Mouse (Mus musculus) embryonic facial prominence, embryonic 13.5 days (tissue): ENCODE data around the gene Alox5ap. TPM values are rescaled to one million over a fixed set of nuclear protein-coding genes. Genes with fewer than 3 reads are reported as not detected.

Source experiments
- ATAC-seq: fragments of 200-750 bp; cut with Nextera tagmentation; 2 replicates; pipeline ENCODE4 v1.8.0; 2017; ENCODE audit warnings: low read depth; ENCODE audit not compliant: insufficient number of reproducible peaks, insufficient read depth, low FRiP score, low TSS enrichment
- H3K27ac ChIP-seq: fragments of 300-500 bp; sonication (generic); 2 replicates; pipeline ENCODE4 v1.5.1; 2015; ENCODE audit warnings: moderate library complexity, mild to moderate bottlenecking, inconsistent platforms
- H3K27me3 ChIP-seq: fragments of 300-500 bp; sonication (generic); 2 replicates; pipeline ENCODE4 v1.6.1; 2015; ENCODE audit warnings: mild to moderate bottlenecking, inconsistent platforms
- H3K36me3 ChIP-seq: fragments of 300-500 bp; sonication (generic); 2 replicates; pipeline ENCODE4 v1.6.1; 2015; ENCODE audit warnings: mild to moderate bottlenecking, inconsistent platforms
- H3K4me1 ChIP-seq: fragments of 300-500 bp; sonication (generic); 2 replicates; pipeline ENCODE4 v1.6.1; 2015; ENCODE audit warnings: inconsistent platforms
- H3K4me2 ChIP-seq: fragments of 300-500 bp; sonication (generic); 2 replicates; pipeline ENCODE4 v1.6.1; 2015; ENCODE audit warnings: moderate library complexity, mild to moderate bottlenecking, inconsistent platforms
- H3K4me3 ChIP-seq: fragments of 300-500 bp; sonication (generic); 2 replicates; pipeline ENCODE4 v1.5.1; 2015; ENCODE audit warnings: mild to moderate bottlenecking, inconsistent platforms
- H3K9ac ChIP-seq: fragments of 300-500 bp; sonication (generic); 2 replicates; pipeline ENCODE4 v1.6.1; 2015; ENCODE audit warnings: mild to moderate bottlenecking, inconsistent platforms
- H3K9me3 ChIP-seq: fragments of 300-500 bp; sonication (generic); 2 replicates; pipeline ENCODE4 v1.6.1; 2016; ENCODE audit warnings: inconsistent platforms
- WGBS: fragments of 180-500 bp; shearing (Covaris S2); methylation state at CpG from one replicate; pipeline ENCODE4 v1.1.7; 2015; ENCODE audit warnings: mixed read lengths; 5-methylcytosine and 5-hydroxymethylcytosine counted together
- polyA plus RNA-seq: library from polyadenylated mRNA; unstranded; fragments of >200 nt; fragmentation: Nextera tagmentation; extraction: Ambion mirVana; gene quantifications from 2 replicates; pipeline ENCODE4 v1.2.1, GENCODE M21; 2015

The Alox5ap gene
- polyA plus RNA-seq: 10.4 TPM in 2 replicates

GRCm38 (mm10) chr5:149264405-149264804 lies at the start of gene Alox5ap:
Gene Alox5ap (plus strand): TSS chr5:149264767.
- Histone ChIP-seq H3K4me1 (peaks cover 2% of the 10 kb centered on the region), H3K9me3 (no peaks in the 10 kb centered on the region), H3K27me3 (no peaks in the 10 kb centered on the region), H3K4me2 (no peak within 1 kb of the TSS), H3K36me3 (no peaks in the 10 kb centered on the region), H3K27ac (no peak within 1 kb of the TSS), H3K9ac (no peak within 1 kb of the TSS), H3K4me3 (no peak within 1 kb of the TSS)
- 33% methylated on average over 4 of the region's 4 CpGs for WGBS
- ATAC-seq: no peak

- 99% methylated on average over 7 of the region's 7 CpGs for WGBS
- Histone ChIP-seq H3K27me3 (no peaks in the 10 kb centered on the region), H3K9ac (no peak overlapping the region)
Observed at GRCm38 (mm10) chr5:149215540-149215939, 49.0 kb upstream of the Alox5ap start.

GRCm38 (mm10) chr5:149217524-149218357 lies 46.8 kb upstream of the Alox5ap start:
- Histone ChIP-seq H3K4me3 (no peak overlapping the region), H3K36me3 (peaks cover 52% of the 10 kb centered on the region), H3K9ac (no peak overlapping the region), H3K27me3 (no peaks in the 10 kb centered on the region), H3K4me1 (no peaks in the 10 kb centered on the region), H3K27ac (no peak overlapping the region), H3K4me2 (no peak overlapping the region), H3K9me3 (no peaks in the 10 kb centered on the region)
- ATAC-seq: no peak
- WGBS: 79% methylated on average over 6 of the region's 6 CpGs

More at GRCm38 (mm10) chr5:149215540-149215939, 49.0 kb upstream of the Alox5ap start:
- Histone ChIP-seq H3K36me3 (peaks cover 72% of the 10 kb centered on the region), H3K9me3 (no peaks in the 10 kb centered on the region), H3K4me3 (no peak overlapping the region), H3K27ac (no peak overlapping the region), H3K4me1 (no peaks in the 10 kb centered on the region), H3K4me2 (no peak overlapping the region)
- no peak for ATAC-seq

- ATAC-seq: no peak
- no peak overlapping the region for H3K9ac ChIP-seq
- H3K27ac ChIP-seq: no peak overlapping the region
- peaks cover 35% of the 10 kb centered on the region for H3K36me3 ChIP-seq
- 85% methylated on average over 3 of the region's 3 CpGs for WGBS
- H3K9me3 ChIP-seq: no peaks in the 10 kb centered on the region
- H3K4me3 ChIP-seq: no peak overlapping the region
- peaks cover 8% of the 10 kb centered on the region for H3K4me1 ChIP-seq
- no peaks in the 10 kb centered on the region for H3K27me3 ChIP-seq
- H3K4me2 ChIP-seq: no peak overlapping the region
Observed at GRCm38 (mm10) chr5:149219493-149219892, 45.1 kb upstream of the Alox5ap start.

- Histone ChIP-seq H3K9ac (no peak overlapping the region), H3K27ac (no peak overlapping the region), H3K27me3 (no peaks in the 10 kb centered on the region), H3K4me2 (no peak overlapping the region), H3K9me3 (no peaks in the 10 kb centered on the region), H3K4me1 (peaks cover 20% of the 10 kb centered on the region), H3K36me3 (peaks cover 16% of the 10 kb centered on the region), H3K4me3 (no peak overlapping the region)
- WGBS: 91% methylated on average over 4 of the region's 4 CpGs
- no peak for ATAC-seq
Observed at GRCm38 (mm10) chr5:149221355-149221754, 43.2 kb upstream of the Alox5ap start.

- H3K27ac ChIP-seq: no peak overlapping the region
Observed at GRCm38 (mm10) chr5:149224666-149225065, 39.9 kb upstream of the Alox5ap start.

GRCm38 (mm10) chr5:149228700-149229618 lies 35.6 kb upstream of the Alox5ap start:
- WGBS: 3% methylated on average over 55 of the region's 55 CpGs
- Histone ChIP-seq H3K9ac (peak overlapping the region; percentile 62), H3K4me1 (peaks cover 17% of the 10 kb centered on the region), H3K9me3 (no peaks in the 10 kb centered on the region), H3K36me3 (no peaks in the 10 kb centered on the region), H3K4me3 (peak overlapping the region; percentile 47), H3K4me2 (peak overlapping the region; percentile 53), H3K27me3 (no peaks in the 10 kb centered on the region), H3K27ac (peak overlapping the region; percentile 90)
- ATAC-seq: peak; percentile 98

More at GRCm38 (mm10) chr5:149224666-149225065, 39.9 kb upstream of the Alox5ap start:
- WGBS: 20% methylated on average over 7 of the region's 7 CpGs
- Histone ChIP-seq H3K9me3 (no peaks in the 10 kb centered on the region), H3K27me3 (no peaks in the 10 kb centered on the region), H3K4me3 (no peak overlapping the region), H3K9ac (peak overlapping the region; percentile 44; the same call in 1 of the 2 replicates), H3K36me3 (no peaks in the 10 kb centered on the region), H3K4me2 (peak overlapping the region; percentile 19), H3K4me1 (peaks cover 20% of the 10 kb centered on the region)
- ATAC-seq: no peak

- peak overlapping the region; percentile 90 for H3K27ac ChIP-seq
- peak overlapping the region; percentile 62 for H3K9ac ChIP-seq
- H3K4me2 ChIP-seq: peak overlapping the region; percentile 53
- WGBS: 71% methylated on average over 18 of the region's 18 CpGs
- no peaks in the 10 kb centered on the region for H3K27me3 ChIP-seq
- H3K4me1 ChIP-seq: peaks cover 9% of the 10 kb centered on the region
- H3K9me3 ChIP-seq: no peaks in the 10 kb centered on the region
- ATAC-seq: no peak
- no peaks in the 10 kb centered on the region for H3K36me3 ChIP-seq
- peak overlapping the region; percentile 47 for H3K4me3 ChIP-seq
Observed at GRCm38 (mm10) chr5:149229619-149230339, 34.8 kb upstream of the Alox5ap start.

GRCm38 (mm10) chr5:149235002-149235401 lies 29.6 kb upstream of the Alox5ap start:
- 83% methylated on average over 7 of the region's 7 CpGs for WGBS
- Histone ChIP-seq H3K9me3 (no peaks in the 10 kb centered on the region), H3K27ac (no peak overlapping the region), H3K9ac (no peak overlapping the region), H3K4me3 (no peak overlapping the region), H3K4me2 (no peak overlapping the region), H3K4me1 (no peaks in the 10 kb centered on the region; the same call in 1 of the 2 replicates), H3K36me3 (no peaks in the 10 kb centered on the region), H3K27me3 (no peaks in the 10 kb centered on the region)
- ATAC-seq: no peak

GRCm38 (mm10) chr5:149237221-149237950 lies 27.2 kb upstream of the Alox5ap start:
- H3K36me3 ChIP-seq: no peaks in the 10 kb centered on the region
- H3K4me2 ChIP-seq: no peak overlapping the region
- H3K9ac ChIP-seq: no peak overlapping the region
- H3K27ac ChIP-seq: no peak overlapping the region
- no peaks in the 10 kb centered on the region for H3K27me3 ChIP-seq
- 70% methylated on average over 24 of the region's 24 CpGs for WGBS
- no peak overlapping the region for H3K4me3 ChIP-seq
- H3K4me1 ChIP-seq: no peaks in the 10 kb centered on the region; the same call in 1 of the 2 replicates
- H3K9me3 ChIP-seq: no peaks in the 10 kb centered on the region; the same call in 1 of the 2 replicates
- no peak for ATAC-seq
